In genomic region chr4:100373780-100374179, GRCm38 (mm10) we compare ENCODE assay signal across 20 mouse cellular contexts.
"Had no signal": no experiment of that assay in that cellular context is flagged by ENCODE, and none has a peak within 500 bp of the region (broad histone marks: within the 10 kb centered on the region; RNA-seq: fewer than 3 reads in every experiment).

No protein-coding gene starts in this region.

- H3K36me3 ChIP-seq: kidney, embryonic 15.5 days; limb, embryonic 13.5 days; liver, embryonic 12.5 days; liver, embryonic 15.5 days; midbrain, embryonic 12.5 days; neural tube, embryonic 12.5 days; neural tube, embryonic 15.5 days; stomach, embryonic 15.5 days had no signal

- H3K9ac ChIP-seq: kidney, embryonic 15.5 days; limb, embryonic 13.5 days; liver, embryonic 12.5 days; liver, embryonic 15.5 days; midbrain, embryonic 12.5 days; neural tube, embryonic 12.5 days; neural tube, embryonic 15.5 days; stomach, embryonic 15.5 days had no signal

- H3K4me2 ChIP-seq: kidney, embryonic 15.5 days; limb, embryonic 13.5 days; liver, embryonic 12.5 days; liver, embryonic 15.5 days; midbrain, embryonic 12.5 days; neural tube, embryonic 12.5 days; neural tube, embryonic 15.5 days; stomach, embryonic 15.5 days had no signal

- H3K27ac ChIP-seq: kidney, embryonic 15.5 days; limb, embryonic 13.5 days; liver, embryonic 12.5 days; liver, embryonic 15.5 days; midbrain, embryonic 12.5 days; neural tube, embryonic 12.5 days; neural tube, embryonic 15.5 days; stomach, embryonic 15.5 days had no signal

- H3K4me3 ChIP-seq: kidney, embryonic 15.5 days; limb, embryonic 13.5 days; liver, embryonic 12.5 days; liver, embryonic 15.5 days; midbrain, embryonic 12.5 days; neural tube, embryonic 12.5 days; neural tube, embryonic 15.5 days; stomach, embryonic 15.5 days had no signal

- H3K4me1 ChIP-seq: liver, embryonic 12.5 days; midbrain, embryonic 12.5 days; neural tube, embryonic 12.5 days; neural tube, embryonic 15.5 days had no signal

- ATAC-seq: liver, embryonic 12.5 days had no signal

- DNase-seq: kidney, adult 11 months; kidney, adult 8-10 months; kidney, postnatal 10 days; kidney, postnatal 4 days; left cerebral cortex, postnatal 4 days; liver; lung, adult 2 months; lung, postnatal 10 days; lung, postnatal 4 days; right cerebral cortex, postnatal 25 days; spleen, adult 18-20 months; thymus, postnatal 25 days had no signal

- H3K27me3 ChIP-seq: kidney, embryonic 15.5 days; liver, embryonic 12.5 days; liver, embryonic 15.5 days; midbrain, embryonic 12.5 days; neural tube, embryonic 12.5 days; neural tube, embryonic 15.5 days; stomach, embryonic 15.5 days had no signal

- H3K9me3 ChIP-seq: kidney, embryonic 15.5 days; limb, embryonic 13.5 days; liver, embryonic 12.5 days; liver, embryonic 15.5 days; midbrain, embryonic 12.5 days; neural tube, embryonic 12.5 days; neural tube, embryonic 15.5 days; stomach, embryonic 15.5 days had no signal
